Mouse (Mus musculus) testis, adult 2 months (tissue): ENCODE results near the gene Madcam1. TPM values are rescaled to one million over a fixed set of nuclear protein-coding genes. Genes with fewer than 3 reads are reported as not detected.
A peak's percentile ranks its signal among the peaks of the same experiment; 100 is the strongest.

Source experiments
- H3K27ac ChIP-seq: fragments of 200-500 bp; 2 replicates; pipeline ENCODE4 v1.5.1; 2012; ENCODE audit warnings: low read depth, low read length; ENCODE audit not compliant: control insufficient read depth, insufficient read depth
- H3K27me3 ChIP-seq: fragments of 200-500 bp; 2 replicates; pipeline ENCODE4 v1.6.1; 2012; ENCODE audit warnings: mild to moderate bottlenecking, low read length, moderate library complexity; ENCODE audit not compliant: control insufficient read depth, insufficient read depth
- H3K36me3 ChIP-seq: fragments of 200-500 bp; 2 replicates; pipeline ENCODE4 v1.6.1; 2012; ENCODE audit warnings: mild to moderate bottlenecking, low read length; ENCODE audit not compliant: control insufficient read depth, insufficient read depth
- H3K4me1 ChIP-seq: fragments of 200-500 bp; 2 replicates; pipeline ENCODE4 v1.6.1; 2012; ENCODE audit warnings: low read length; ENCODE audit not compliant: control insufficient read depth, insufficient read depth
- H3K4me3 ChIP-seq: fragments of 200-500 bp; 2 replicates; pipeline ENCODE4 v1.5.1; 2012; ENCODE audit warnings: low read depth, mild to moderate bottlenecking, low read length, moderate library complexity, mixed read lengths; ENCODE audit not compliant: control insufficient read depth
- CTCF ChIP-seq: fragments of 200-500 bp; IDR thresholded peaks from 2 replicates; pipeline ENCODE4 v1.5.1; 2012; ENCODE audit warnings: low read depth, mild to moderate bottlenecking, inconsistent platforms, low read length, moderate library complexity; ENCODE audit not compliant: control insufficient read depth, insufficient read depth, insufficient replicate concordance
- POLR2A ChIP-seq: fragments of 200-500 bp; IDR thresholded peaks from 2 replicates; pipeline ENCODE4 v1.6.1; 2012; ENCODE audit warnings: low read depth, mild to moderate bottlenecking, inconsistent platforms, low read length, moderate library complexity; ENCODE audit not compliant: control insufficient read depth
- polyA plus RNA-seq: library from polyadenylated mRNA; depleted of rRNA; stranded (reverse); fragments of >200 nt; gene quantifications from 2 replicates; pipeline ENCODE4 v1.2.3, GENCODE M21; 2012; rRNA removed

Gene Madcam1
- polyA plus RNA-seq, result not detected in 2 replicates

GRCm38 (mm10) chr10:79664131-79664665 lies at the start of gene Madcam1:
Madcam1 (plus strand) TSS chr10:79664559.
- Histone ChIP-seq H3K27me3 (no peaks in the 10 kb centered on the region), H3K4me3 (no peak within 1 kb of the TSS), H3K27ac (no peak within 1 kb of the TSS), H3K36me3 (no peaks in the 10 kb centered on the region), H3K4me1 (peaks cover 14% of the 10 kb centered on the region)
- TF ChIP-seq CTCF (peak; percentile 96), POLR2A (no peak)

GRCm38 (mm10) chr10:79615860-79616259 lies 48.5 kb upstream of the Madcam1 start:
- no peak overlapping the region for H3K4me3 ChIP-seq
- H3K27me3 ChIP-seq, result no peaks in the 10 kb centered on the region
- no peaks in the 10 kb centered on the region for H3K36me3 ChIP-seq
- no peak for TF ChIP-seq POLR2A
- TF ChIP-seq CTCF, result no peak
- peaks cover 25% of the 10 kb centered on the region for H3K4me1 ChIP-seq
- H3K27ac ChIP-seq, result no peak overlapping the region

GRCm38 (mm10) chr10:79616376-79616775 lies 48.0 kb upstream of the Madcam1 start:
- H3K4me3 ChIP-seq, result no peak overlapping the region
- H3K27me3 ChIP-seq, result no peaks in the 10 kb centered on the region
- H3K36me3 ChIP-seq, result no peaks in the 10 kb centered on the region
- peaks cover 24% of the 10 kb centered on the region for H3K4me1 ChIP-seq
- no peak overlapping the region for H3K27ac ChIP-seq
- TF ChIP-seq CTCF, result no peak
- no peak for TF ChIP-seq POLR2A

- no peaks in the 10 kb centered on the region for H3K36me3 ChIP-seq
- TF ChIP-seq CTCF (no peak), POLR2A (no peak)
- H3K27me3 ChIP-seq, result no peaks in the 10 kb centered on the region
- no peak overlapping the region for H3K4me3 ChIP-seq
- H3K4me1 ChIP-seq, result no peaks in the 10 kb centered on the region
- H3K27ac ChIP-seq, result no peak overlapping the region
These were observed 40.4 kb upstream of the Madcam1 start for GRCm38 (mm10) chr10:79623950-79624349.

- Histone ChIP-seq H3K27me3 (no peaks in the 10 kb centered on the region), H3K27ac (peak overlapping the region; percentile 34; the same call in 1 of the 2 replicates), H3K4me1 (no peaks in the 10 kb centered on the region), H3K4me3 (no peak overlapping the region), H3K36me3 (no peaks in the 10 kb centered on the region)
- TF ChIP-seq CTCF (no peak), POLR2A (no peak)
These were observed 39.0 kb upstream of the Madcam1 start for GRCm38 (mm10) chr10:79625398-79625797.

GRCm38 (mm10) chr10:79626156-79626555 lies 38.2 kb upstream of the Madcam1 start:
- H3K27ac ChIP-seq, result no peak overlapping the region
- H3K4me3 ChIP-seq, result no peak overlapping the region
- no peak for TF ChIP-seq POLR2A
- no peak for TF ChIP-seq CTCF
- H3K4me1 ChIP-seq, result no peaks in the 10 kb centered on the region
- H3K27me3 ChIP-seq, result no peaks in the 10 kb centered on the region
- no peaks in the 10 kb centered on the region for H3K36me3 ChIP-seq

GRCm38 (mm10) chr10:79628377-79628776 lies 36.0 kb upstream of the Madcam1 start:
- no peak overlapping the region for H3K4me3 ChIP-seq
- TF ChIP-seq CTCF, result no peak
- no peak for TF ChIP-seq POLR2A
- no peaks in the 10 kb centered on the region for H3K27me3 ChIP-seq
- H3K4me1 ChIP-seq, result no peaks in the 10 kb centered on the region; the same call in 1 of the 2 replicates
- H3K36me3 ChIP-seq, result no peaks in the 10 kb centered on the region
- no peak overlapping the region for H3K27ac ChIP-seq

- H3K36me3 ChIP-seq, result no peaks in the 10 kb centered on the region
- H3K4me1 ChIP-seq, result no peaks in the 10 kb centered on the region; the same call in 1 of the 2 replicates
- TF ChIP-seq POLR2A, result no peak
- no peak for TF ChIP-seq CTCF
- no peak overlapping the region for H3K4me3 ChIP-seq
- no peak overlapping the region for H3K27ac ChIP-seq
- H3K27me3 ChIP-seq, result no peaks in the 10 kb centered on the region
These were observed 32.9 kb upstream of the Madcam1 start for GRCm38 (mm10) chr10:79631432-79631831.
